Mouse (Mus musculus): ENCODE data around the gene Rab3gap2. TPM values are rescaled to one million over a fixed set of nuclear protein-coding genes. Genes with fewer than 3 reads are reported as not detected.
A peak's percentile ranks its signal among the peaks of the same experiment; 100 is the strongest.

Rab3gap2 gene
- polyA plus RNA-seq, 1 experiment from 2014 or later: 15.0 TPM

DNA sequence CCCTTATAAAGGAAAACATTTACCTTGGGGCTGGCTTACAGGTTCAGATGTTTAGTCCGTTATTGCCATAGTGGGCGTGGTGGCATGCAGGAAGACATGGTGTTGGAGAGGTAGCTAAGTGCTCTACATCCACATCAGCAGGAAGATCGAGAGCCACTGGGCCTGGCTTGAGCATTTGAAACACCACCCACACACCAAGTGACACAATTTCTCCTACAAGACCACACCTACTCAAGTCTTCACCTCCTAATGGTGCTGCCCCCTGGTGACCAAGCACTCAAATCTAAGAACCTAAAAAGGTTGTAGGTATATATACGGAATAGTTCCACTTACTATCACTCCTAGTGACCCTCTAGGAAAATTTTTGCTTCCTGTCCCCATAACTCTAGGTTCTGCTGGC is 32.6 kb downstream of the Rab3gap2 start:
- Histone ChIP-seq H3K9me3 (replicated peaks; ENCODE audit: low read length) (no peaks in the 10 kb centered on the region), H3K36me3 (ENCODE audit: insufficient read depth, low read length) (peaks cover 36% of the 10 kb centered on the region), H3K4me3 (replicated peaks; ENCODE audit: low read depth, low read length) (no peak overlapping the region), H3K4me1 (replicated peaks; ENCODE audit: insufficient read depth, low read length) (no peaks in the 10 kb centered on the region), H3K4me2 (ENCODE audit: low read length) (no peak overlapping the region), H3K9ac (ENCODE audit: low read depth, low read length) (no peak overlapping the region), H3K27ac (no peak overlapping the region), H3K27me3 (ENCODE audit: insufficient read depth, low read length) (no peaks in the 10 kb centered on the region)
- 88% methylated on average over 4 of the region's 4 CpGs for WGBS
- DNase-seq (ENCODE audit: low spot score) (peak; percentile 13), ATAC-seq (replicated peaks; ENCODE audit: low FRiP score, low read depth) (no peak)
- peak; percentile 46 for TF ChIP-seq CTCF (IDR thresholded peaks at IDR 0.05; ENCODE audit: low read depth)

DNA sequence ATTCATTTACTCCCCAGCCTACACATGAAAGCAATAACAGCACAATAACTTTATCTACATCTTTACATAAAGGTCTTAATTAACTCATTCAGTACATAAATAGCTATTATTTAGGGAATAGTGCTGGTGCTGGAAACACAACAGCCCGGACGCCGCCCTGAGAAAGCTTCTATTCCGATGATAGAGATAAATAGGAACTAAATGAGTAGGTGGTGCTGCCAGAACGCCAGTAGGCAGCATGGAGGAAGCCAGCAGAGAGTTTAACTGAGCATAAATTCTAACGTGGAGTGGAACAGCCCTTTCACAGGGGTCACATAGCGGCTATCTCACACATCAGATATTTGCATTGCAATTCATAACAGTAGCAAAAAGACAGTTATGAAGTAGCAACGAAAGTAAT is 39.1 kb downstream of the Rab3gap2 start:
- Histone ChIP-seq H3K4me1 (replicated peaks; ENCODE audit: insufficient read depth, low read length) (no peaks in the 10 kb centered on the region), H3K27ac (no peak overlapping the region), H3K9me3 (replicated peaks; ENCODE audit: low read length) (no peaks in the 10 kb centered on the region), H3K4me2 (ENCODE audit: low read length) (no peak overlapping the region), H3K9ac (ENCODE audit: low read depth, low read length) (no peak overlapping the region), H3K27me3 (ENCODE audit: insufficient read depth, low read length) (no peaks in the 10 kb centered on the region), H3K36me3 (ENCODE audit: insufficient read depth, low read length) (peaks cover 25% of the 10 kb centered on the region), H3K4me3 (replicated peaks; ENCODE audit: low read depth, low read length) (no peak overlapping the region)
- DNase-seq (ENCODE audit: low spot score) (no peak), ATAC-seq (replicated peaks; ENCODE audit: low FRiP score, low read depth) (no peak)
- WGBS: 84% methylated on average over 8 of the region's 8 CpGs
- no peak for TF ChIP-seq CTCF (IDR thresholded peaks at IDR 0.05; ENCODE audit: low read depth)

DNA sequence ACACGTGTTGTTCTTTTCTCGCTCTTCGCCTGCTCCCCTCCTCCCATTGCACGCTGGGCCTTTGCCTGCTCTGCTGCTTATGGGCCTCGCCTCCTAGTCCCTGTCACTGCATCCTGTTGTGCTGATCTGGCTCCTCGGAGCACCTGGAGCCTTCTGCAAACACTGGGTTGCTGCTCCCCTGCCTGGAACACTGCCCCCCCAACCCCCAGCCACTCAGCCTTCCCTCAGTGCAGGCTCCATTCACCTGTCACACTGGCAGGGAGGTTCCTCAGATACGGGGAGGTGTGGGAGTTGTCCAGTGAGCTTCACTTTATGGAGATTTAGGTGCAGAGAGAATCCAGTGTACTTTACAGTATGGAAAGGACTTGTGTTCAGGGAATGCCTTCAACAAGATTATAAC is 41.5 kb downstream of the Rab3gap2 start:
- H3K27ac ChIP-seq: no peak overlapping the region
- peak; percentile 11 for DNase-seq (ENCODE audit: low spot score)
- H3K9me3 ChIP-seq (replicated peaks; ENCODE audit: low read length): no peaks in the 10 kb centered on the region
- TF ChIP-seq CTCF (IDR thresholded peaks at IDR 0.05; ENCODE audit: low read depth): no peak
- H3K9ac ChIP-seq (ENCODE audit: low read depth, low read length): no peak overlapping the region
- peaks cover 28% of the 10 kb centered on the region for H3K36me3 ChIP-seq (ENCODE audit: insufficient read depth, low read length)
- H3K4me2 ChIP-seq (ENCODE audit: low read length): no peak overlapping the region
- no peak overlapping the region for H3K4me3 ChIP-seq (replicated peaks; ENCODE audit: low read depth, low read length)
- WGBS: 56% methylated on average over 7 of the region's 7 CpGs
- ATAC-seq (replicated peaks; ENCODE audit: low FRiP score, low read depth): no peak
- no peaks in the 10 kb centered on the region for H3K27me3 ChIP-seq (ENCODE audit: insufficient read depth, low read length)
- no peaks in the 10 kb centered on the region for H3K4me1 ChIP-seq (replicated peaks; ENCODE audit: insufficient read depth, low read length)

DNA sequence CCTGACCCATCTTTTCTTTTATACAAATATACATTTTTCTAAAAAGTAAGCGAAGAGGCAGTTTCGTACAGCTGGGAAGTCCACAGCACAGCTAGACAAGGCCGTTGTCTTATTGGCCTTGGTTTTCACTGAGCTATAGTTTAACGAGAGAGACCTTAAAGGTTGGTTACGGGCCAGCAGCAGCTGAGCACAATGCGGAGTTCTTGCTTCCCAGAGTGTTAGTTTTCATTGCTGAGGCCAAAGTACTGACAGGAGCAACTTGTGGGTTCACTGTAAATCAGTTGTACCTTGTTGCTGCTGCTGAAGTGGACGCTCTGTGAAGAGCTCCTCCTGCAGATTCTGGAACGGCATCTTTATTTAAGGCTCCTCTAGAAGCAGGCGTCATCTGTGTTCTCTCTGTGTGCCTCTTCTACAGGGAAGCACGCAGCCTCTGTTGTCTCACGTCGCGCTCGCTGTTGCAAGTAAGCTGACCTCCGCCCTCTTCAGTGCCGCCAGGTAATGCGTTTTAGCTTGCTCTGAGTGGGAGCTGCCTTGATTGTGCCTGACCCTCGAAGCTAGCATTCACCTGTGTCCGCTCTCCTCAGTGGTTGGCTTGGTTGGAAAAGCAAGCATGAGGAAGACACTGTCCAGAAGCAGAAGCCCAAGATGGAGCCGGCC is 43.6 kb downstream of the Rab3gap2 start:
- peak; percentile 63; the same call in 1 of the 2 replicates for ATAC-seq (replicated peaks; ENCODE audit: low FRiP score, low read depth)
- no peaks in the 10 kb centered on the region for H3K27me3 ChIP-seq (ENCODE audit: insufficient read depth, low read length)
- H3K9ac ChIP-seq (ENCODE audit: low read depth, low read length): peak overlapping the region; percentile 35; the same call in 1 of the 2 replicates
- no peak for TF ChIP-seq CTCF (IDR thresholded peaks at IDR 0.05; ENCODE audit: low read depth)
- no peaks in the 10 kb centered on the region for H3K9me3 ChIP-seq (replicated peaks; ENCODE audit: low read length)
- DNase-seq (ENCODE audit: low spot score): peak; percentile 59
- peaks cover 34% of the 10 kb centered on the region for H3K36me3 ChIP-seq (ENCODE audit: insufficient read depth, low read length)
- peak overlapping the region; percentile 57; the same call in 1 of the 2 replicates for H3K27ac ChIP-seq
- H3K4me3 ChIP-seq (replicated peaks; ENCODE audit: low read depth, low read length): no peak overlapping the region
- H3K4me2 ChIP-seq (ENCODE audit: low read length): no peak overlapping the region
- WGBS: 43% methylated on average over 20 of the region's 20 CpGs
- H3K4me1 ChIP-seq (replicated peaks; ENCODE audit: insufficient read depth, low read length): no peaks in the 10 kb centered on the region

DNA sequence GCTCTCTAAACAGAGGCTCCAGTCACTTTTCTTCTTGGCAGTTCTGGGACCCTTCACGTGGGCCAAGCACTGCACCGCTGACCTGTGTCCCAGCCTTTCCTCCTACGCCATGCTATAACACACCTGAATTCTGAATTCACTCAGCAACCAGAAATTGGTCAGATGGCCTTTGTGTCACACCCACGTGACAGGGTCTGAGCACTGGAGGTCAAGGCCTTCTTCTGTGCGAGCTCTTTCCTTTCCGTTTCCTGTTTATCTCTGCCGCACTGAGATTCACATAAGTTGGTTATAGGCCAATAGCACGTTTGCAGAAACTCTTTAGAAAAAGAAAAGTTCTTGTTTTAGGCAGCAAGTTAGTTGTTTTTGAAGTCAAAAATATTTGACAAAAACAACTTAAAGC is 44.8 kb downstream of the Rab3gap2 start:
- ATAC-seq (replicated peaks; ENCODE audit: low FRiP score, low read depth) (no peak), DNase-seq (ENCODE audit: low spot score) (peak; percentile 27)
- Histone ChIP-seq H3K4me3 (replicated peaks; ENCODE audit: low read depth, low read length) (no peak overlapping the region), H3K36me3 (ENCODE audit: insufficient read depth, low read length) (peaks cover 35% of the 10 kb centered on the region), H3K27me3 (ENCODE audit: insufficient read depth, low read length) (no peaks in the 10 kb centered on the region), H3K9ac (ENCODE audit: low read depth, low read length) (no peak overlapping the region), H3K27ac (no peak overlapping the region), H3K4me1 (replicated peaks; ENCODE audit: insufficient read depth, low read length) (no peaks in the 10 kb centered on the region), H3K4me2 (ENCODE audit: low read length) (no peak overlapping the region), H3K9me3 (replicated peaks; ENCODE audit: low read length) (no peaks in the 10 kb centered on the region)
- 53% methylated on average over 8 of the region's 8 CpGs for WGBS
- TF ChIP-seq CTCF (IDR thresholded peaks at IDR 0.05; ENCODE audit: low read depth): no peak

DNA sequence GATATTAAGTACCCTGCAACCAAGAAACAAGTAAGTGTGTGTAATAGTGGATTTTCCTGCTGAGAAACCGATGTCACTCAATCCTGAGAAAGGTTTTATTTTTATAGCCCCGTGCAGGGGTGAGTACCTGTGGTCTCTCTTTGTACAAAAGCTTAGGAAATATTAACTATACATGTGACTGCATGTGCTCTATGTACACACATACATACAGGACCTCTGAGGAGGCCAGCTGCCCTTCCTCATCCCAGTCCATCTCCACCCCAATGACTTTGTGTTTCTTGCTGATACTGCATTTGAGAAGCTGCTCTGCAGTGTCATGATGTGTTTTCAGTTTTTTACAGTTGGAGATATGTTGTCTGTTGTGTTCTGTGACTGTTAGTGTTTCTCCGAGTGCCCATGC is 48.4 kb downstream of the Rab3gap2 start:
- WGBS: 88% methylated on average over 3 of the region's 3 CpGs
- Histone ChIP-seq H3K36me3 (ENCODE audit: insufficient read depth, low read length) (peaks cover 39% of the 10 kb centered on the region), H3K27me3 (ENCODE audit: insufficient read depth, low read length) (no peaks in the 10 kb centered on the region), H3K4me3 (replicated peaks; ENCODE audit: low read depth, low read length) (no peak overlapping the region), H3K27ac (no peak overlapping the region), H3K4me1 (replicated peaks; ENCODE audit: insufficient read depth, low read length) (no peaks in the 10 kb centered on the region), H3K9ac (ENCODE audit: low read depth, low read length) (no peak overlapping the region), H3K4me2 (ENCODE audit: low read length) (no peak overlapping the region), H3K9me3 (replicated peaks; ENCODE audit: low read length) (no peaks in the 10 kb centered on the region)
- ATAC-seq (replicated peaks; ENCODE audit: low FRiP score, low read depth) (no peak), DNase-seq (ENCODE audit: low spot score) (no peak)
- TF ChIP-seq CTCF (IDR thresholded peaks at IDR 0.05; ENCODE audit: low read depth): no peak

Data from kidney, postnatal 0 days (tissue).